Mouse (Mus musculus) lung, postnatal 14 days (tissue): ENCODE results near the gene Syk.

Experiments used
- DNase-seq: peaks from one replicate; pipeline ENCODE4 v3.0.0; 2021

Gene Syk

GRCm38 (mm10) chr13:52654081-52654829 is 71.3 kb downstream of the Syk start:
- peak; percentile 49 for DNase-seq

- no peak for DNase-seq
Observed at GRCm38 (mm10) chr13:52654830-52655308, 71.9 kb downstream of the Syk start.

GRCm38 (mm10) chr13:52657966-52658365 is 75.0 kb downstream of the Syk start:
- no peak for DNase-seq

DNA sequence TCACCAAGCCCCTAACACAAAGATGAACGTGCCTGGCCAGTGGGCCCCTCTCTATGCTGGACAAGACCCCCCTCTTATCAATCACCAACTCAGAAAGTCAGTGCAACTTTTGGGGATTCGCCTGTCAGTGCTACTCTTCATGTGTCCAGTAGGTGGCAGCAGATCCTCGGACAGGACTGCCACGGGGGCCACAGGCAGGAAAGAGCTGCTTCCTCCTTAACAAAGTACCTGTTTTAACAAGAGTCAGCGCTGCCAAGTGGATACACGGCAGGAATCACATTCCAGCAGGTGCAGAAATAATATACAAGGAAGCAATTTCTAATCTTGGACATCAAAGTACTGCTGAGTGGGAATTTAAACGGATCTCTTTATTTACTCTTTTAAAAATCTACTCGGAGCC is 75.5 kb downstream of the Syk start:
- DNase-seq: peak; percentile 74

- no peak for DNase-seq
Observed at GRCm38 (mm10) chr13:52659171-52659665, 76.2 kb downstream of the Syk start.

DNA sequence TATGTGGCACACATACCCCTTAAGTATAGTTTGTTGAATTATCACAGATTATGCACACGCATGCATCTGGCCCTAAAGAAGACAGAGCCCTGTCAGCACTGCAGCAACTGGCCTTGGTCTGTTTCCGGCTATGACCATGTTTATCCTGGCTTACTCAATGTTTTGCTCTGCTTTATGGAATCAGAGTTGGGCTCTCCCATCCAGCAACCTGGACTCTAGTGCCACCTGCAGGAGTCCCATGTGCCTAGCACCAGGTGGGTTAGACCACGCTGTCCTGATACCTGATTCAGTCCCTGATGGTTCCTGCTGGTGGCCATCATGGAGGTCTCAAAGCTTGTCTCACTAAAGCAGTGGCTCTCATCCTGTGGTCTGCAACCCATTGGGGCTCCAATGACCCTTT is 86.9 kb downstream of the Syk start:
- DNase-seq: peak; percentile 26

- no peak for DNase-seq
Observed at GRCm38 (mm10) chr13:52673272-52673671, 90.3 kb downstream of the Syk start.

- no peak for DNase-seq
Observed at GRCm38 (mm10) chr13:52673856-52674255, 90.9 kb downstream of the Syk start.

- no peak for DNase-seq
Observed at GRCm38 (mm10) chr13:52674839-52675238, 91.9 kb downstream of the Syk start.

GRCm38 (mm10) chr13:52675526-52676294 is 92.7 kb downstream of the Syk start:
- no peak for DNase-seq

GRCm38 (mm10) chr13:52676671-52677445 is 93.9 kb downstream of the Syk start:
- no peak for DNase-seq

- DNase-seq: no peak
Observed at GRCm38 (mm10) chr13:52679906-52680305, 96.9 kb downstream of the Syk start.

DNA sequence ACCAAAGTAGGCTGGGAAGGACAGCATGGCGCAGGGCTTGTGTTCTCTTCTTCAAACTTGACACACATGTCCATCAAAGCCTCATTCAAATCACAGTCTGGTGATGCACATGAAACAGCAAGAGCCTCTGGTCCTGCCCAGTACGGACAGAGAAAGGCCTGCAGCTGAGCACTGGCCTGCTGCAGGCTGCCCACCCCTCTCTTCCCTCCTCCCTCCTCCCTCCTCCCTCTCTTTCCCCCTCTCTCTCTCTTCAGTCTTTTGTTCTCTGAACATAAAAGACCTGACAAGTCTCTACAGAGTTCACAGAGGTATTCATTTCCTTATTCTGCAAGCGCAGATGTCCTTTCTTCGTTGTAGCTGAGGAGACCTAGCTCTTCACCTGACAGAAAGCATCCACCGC is 99.1 kb downstream of the Syk start:
- no peak for DNase-seq

- DNase-seq: no peak
Observed at GRCm38 (mm10) chr13:52690425-52690824, 107.5 kb downstream of the Syk start.

DNA sequence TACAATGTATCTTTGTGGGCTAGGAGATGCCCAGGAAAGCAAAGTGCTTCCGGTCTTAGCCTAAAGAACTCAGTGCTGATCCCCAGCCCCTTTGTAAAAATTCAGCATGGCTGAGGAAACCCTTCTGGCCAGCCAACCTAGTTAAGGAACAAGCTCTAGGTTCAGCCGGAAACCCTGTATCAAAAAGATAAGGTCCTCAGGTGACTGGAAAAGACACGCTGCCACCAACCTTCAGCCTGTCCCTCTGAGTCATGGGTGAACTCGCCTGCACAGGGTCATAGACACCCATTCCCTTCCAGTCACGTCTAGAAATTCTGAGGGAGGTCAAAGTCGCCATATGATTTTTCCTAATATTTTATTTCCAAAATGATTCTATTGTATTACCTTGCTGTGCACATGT is 109.3 kb downstream of the Syk start:
- DNase-seq: no peak

DNA sequence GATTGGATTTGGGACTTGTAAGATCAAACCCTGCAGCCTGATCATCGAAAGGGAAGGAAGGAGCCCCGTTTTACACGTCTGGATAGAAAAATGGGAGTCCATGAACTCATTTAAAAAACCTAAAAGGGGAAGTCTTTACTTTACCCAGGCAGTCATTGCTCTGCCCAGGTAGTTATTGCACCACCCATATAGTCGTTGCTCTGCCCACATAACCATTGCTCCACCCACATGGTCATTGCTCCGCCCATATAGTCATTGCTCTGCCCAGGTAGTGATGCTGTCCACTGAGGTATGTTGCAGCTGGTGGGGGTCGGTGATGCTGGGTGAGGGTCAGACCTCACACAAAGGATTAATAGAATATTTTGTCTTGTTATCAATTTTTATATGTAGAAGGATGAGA is 111.9 kb downstream of the Syk start:
- DNase-seq: no peak
